Mouse (Mus musculus) testis, adult 2 months (tissue): ENCODE data around the gene Smc1b.

Source experiments
- CTCF ChIP-seq: fragments of 200-500 bp; IDR thresholded peaks from 2 replicates; pipeline ENCODE4 v1.5.1; 2012; ENCODE audit warnings: low read depth, mild to moderate bottlenecking, inconsistent platforms, low read length, moderate library complexity; ENCODE audit not compliant: control insufficient read depth, insufficient read depth, insufficient replicate concordance
- POLR2A ChIP-seq: fragments of 200-500 bp; IDR thresholded peaks from 2 replicates; pipeline ENCODE4 v1.6.1; 2012; ENCODE audit warnings: low read depth, mild to moderate bottlenecking, inconsistent platforms, low read length, moderate library complexity; ENCODE audit not compliant: control insufficient read depth

DNA sequence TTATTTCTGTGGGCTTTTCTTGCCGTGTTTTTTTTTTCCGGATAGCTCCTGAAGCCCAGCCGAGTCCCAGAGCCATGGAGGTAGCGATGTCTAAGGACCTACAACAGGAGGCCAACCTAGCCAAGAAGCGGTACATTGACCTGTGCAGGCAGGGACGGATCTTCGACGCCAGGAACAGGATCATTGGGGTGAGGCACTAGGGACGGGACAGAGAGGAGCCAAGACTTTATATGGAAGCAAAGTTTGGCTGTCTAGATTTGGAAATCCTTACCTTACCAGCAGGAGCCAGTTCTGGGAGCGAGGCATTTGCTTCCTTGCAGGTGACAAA lies 393 bp upstream of the Smc1b start:
- TF ChIP-seq CTCF (no peak), POLR2A (no peak)
